Mouse (Mus musculus) lung, embryonic 16.5 days (tissue): ENCODE measurements at regions not wholly inside any gene's neighbourhood (a gene's known extent, or its start where the extent isn't known, plus 50 kb on each side); places are given as distances from the start of the nearest gene placed in this dataset.

Experiments
- ATAC-seq: fragments of 200-750 bp; cut with Nextera tagmentation; 2 replicates; pipeline ENCODE4 v1.8.0; 2017; ENCODE audit warnings: low read depth, mild to moderate bottlenecking, moderate library complexity
- H3K27ac ChIP-seq: fragments of 300-500 bp; sonication (generic); 2 replicates; pipeline ENCODE4 v1.5.1; 2014; ENCODE audit warnings: mild to moderate bottlenecking, control low read depth, low read length
- H3K27me3 ChIP-seq: fragments of 300-500 bp; sonication (generic); 2 replicates; pipeline ENCODE4 v1.6.1; 2014; ENCODE audit warnings: low read depth, low read length, mixed read lengths; ENCODE audit not compliant: control insufficient read depth, insufficient read depth
- H3K36me3 ChIP-seq: fragments of 300-500 bp; sonication (generic); 2 replicates; pipeline ENCODE4 v1.6.1; 2014; ENCODE audit warnings: low read length; ENCODE audit not compliant: control insufficient read depth, insufficient read depth
- H3K4me1 ChIP-seq: fragments of 300-500 bp; sonication (generic); replicated peaks from 2 replicates; pipeline ENCODE4 v1.6.1; 2014; ENCODE audit warnings: low read length, mixed read lengths; ENCODE audit not compliant: control insufficient read depth, insufficient read depth
- H3K4me2 ChIP-seq: fragments of 300-500 bp; sonication (generic); 2 replicates; pipeline ENCODE4 v1.6.1; 2014; ENCODE audit warnings: low read depth, low read length, control low read depth
- H3K4me3 ChIP-seq: fragments of 300-500 bp; sonication (generic); 2 replicates; pipeline ENCODE4 v1.5.1; 2014; ENCODE audit warnings: mild to moderate bottlenecking, low read length, control low read depth
- H3K9ac ChIP-seq: fragments of 300-500 bp; sonication (generic); 2 replicates; pipeline ENCODE4 v1.6.1; 2014; ENCODE audit warnings: low read length, control low read depth
- H3K9me3 ChIP-seq: fragments of 300-500 bp; sonication (generic); 2 replicates; pipeline ENCODE4 v1.6.1; 2016; ENCODE audit warnings: low read length; ENCODE audit not compliant: control insufficient read depth
- WGBS: fragments of 180-500 bp; shearing (Covaris S2); extraction: QIAGEN DNeasy Blood & Tissue Kit; methylation state at CpG from one replicate; pipeline ENCODE4 v1.1.7; 2014; 5-methylcytosine and 5-hydroxymethylcytosine counted together

DNA sequence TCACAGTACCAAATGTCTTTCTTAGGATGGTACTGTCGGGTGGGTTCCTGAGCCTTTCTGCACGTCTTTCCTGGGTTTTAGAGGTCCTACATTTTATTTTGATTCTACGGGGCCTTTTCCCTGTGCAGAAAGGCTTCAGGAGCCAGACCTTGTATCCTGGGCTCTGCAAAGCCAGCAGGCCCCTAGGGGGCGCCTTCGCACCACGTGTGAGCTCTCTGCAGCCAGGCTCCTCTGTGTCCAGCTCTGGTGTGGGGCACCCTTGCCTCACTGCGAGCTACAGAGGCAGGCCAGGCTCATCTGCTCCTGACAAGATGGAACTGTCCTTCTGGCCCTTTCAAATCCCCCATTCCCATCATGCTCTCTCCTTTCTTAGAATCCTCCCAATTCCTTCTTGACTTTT, 53.3 kb upstream of the Usp3 start:
- peak; percentile 93 for ATAC-seq
- Histone ChIP-seq H3K27me3 (no peaks in the 10 kb centered on the region), H3K9me3 (no peaks in the 10 kb centered on the region), H3K4me1 (peaks cover 3% of the 10 kb centered on the region), H3K36me3 (no peaks in the 10 kb centered on the region), H3K4me3 (no peak overlapping the region), H3K4me2 (no peak overlapping the region), H3K9ac (no peak overlapping the region), H3K27ac (no peak overlapping the region)
- WGBS: 15% methylated on average over 7 of the region's 7 CpGs

DNA sequence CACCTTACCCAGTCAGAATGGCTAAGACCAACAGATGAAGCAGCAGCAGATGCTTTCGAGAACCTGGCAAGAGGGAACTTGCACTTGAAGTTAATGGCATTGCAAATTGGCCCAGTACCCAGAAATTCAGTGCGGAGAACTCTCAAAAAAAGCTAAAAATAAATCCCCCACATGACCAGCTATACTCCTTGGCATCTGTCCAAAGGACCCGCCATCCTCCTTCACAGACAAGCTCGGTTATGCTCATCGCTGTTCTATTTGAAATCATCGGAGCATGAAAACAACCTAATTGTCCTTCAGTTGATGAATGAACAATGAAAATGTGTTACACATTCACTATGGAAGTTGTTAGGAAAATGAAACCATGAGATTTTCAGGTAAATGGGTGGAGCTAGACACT, 58.4 kb upstream of the Usp3 start:
- WGBS: 26% methylated on average over 6 of the region's 6 CpGs
- no peak overlapping the region for H3K27ac ChIP-seq
- no peaks in the 10 kb centered on the region for H3K9me3 ChIP-seq
- no peaks in the 10 kb centered on the region for H3K36me3 ChIP-seq
- H3K4me3 ChIP-seq: peak overlapping the region; percentile 16; the same call in 1 of the 2 replicates
- no peak overlapping the region for H3K9ac ChIP-seq
- H3K4me1 ChIP-seq: peaks cover 3% of the 10 kb centered on the region
- H3K4me2 ChIP-seq: 0 out of 2 replicates have a peak overlapping the region, but pooled peaks have one; percentile 18
- no peak for ATAC-seq
- H3K27me3 ChIP-seq: no peaks in the 10 kb centered on the region

DNA sequence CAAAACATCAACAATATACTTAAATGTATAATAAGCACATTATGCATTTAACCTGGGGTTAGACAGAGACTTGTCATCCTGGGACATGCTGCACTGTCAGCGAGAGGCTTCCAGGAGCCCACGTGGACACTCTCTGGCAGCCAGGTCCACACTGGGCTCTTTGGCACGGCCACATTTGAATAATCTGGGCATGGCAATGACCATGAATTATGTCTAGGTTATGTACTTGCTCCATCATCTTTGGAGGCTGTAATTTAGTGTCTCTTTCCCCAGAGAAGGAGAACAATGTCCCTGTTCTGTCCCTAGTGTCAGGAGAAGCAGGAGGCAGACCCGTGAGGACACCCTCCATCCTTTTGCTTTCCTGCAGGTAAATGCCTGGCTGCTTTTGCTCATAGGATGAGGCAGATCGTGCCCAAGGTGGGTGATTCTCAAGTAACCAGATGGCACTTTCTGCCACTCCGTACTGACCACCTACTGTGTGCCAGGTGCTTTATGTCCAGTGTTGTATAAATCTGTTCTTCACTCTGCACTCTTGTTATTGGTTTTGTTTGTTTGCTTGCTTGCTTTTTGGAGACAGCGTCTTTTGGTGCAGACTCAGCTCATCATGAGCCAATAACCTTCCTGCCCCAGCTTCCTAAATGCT, 56.2 kb upstream of the Car12 start:
- H3K4me3 ChIP-seq: no peak overlapping the region
- no peaks in the 10 kb centered on the region for H3K27me3 ChIP-seq
- no peaks in the 10 kb centered on the region for H3K9me3 ChIP-seq
- H3K36me3 ChIP-seq: no peaks in the 10 kb centered on the region
- H3K27ac ChIP-seq: no peak overlapping the region
- no peak overlapping the region for H3K9ac ChIP-seq
- no peak overlapping the region for H3K4me2 ChIP-seq
- WGBS: 77% methylated on average over 7 of the region's 7 CpGs
- no peaks in the 10 kb centered on the region for H3K4me1 ChIP-seq
- ATAC-seq: no peak

DNA sequence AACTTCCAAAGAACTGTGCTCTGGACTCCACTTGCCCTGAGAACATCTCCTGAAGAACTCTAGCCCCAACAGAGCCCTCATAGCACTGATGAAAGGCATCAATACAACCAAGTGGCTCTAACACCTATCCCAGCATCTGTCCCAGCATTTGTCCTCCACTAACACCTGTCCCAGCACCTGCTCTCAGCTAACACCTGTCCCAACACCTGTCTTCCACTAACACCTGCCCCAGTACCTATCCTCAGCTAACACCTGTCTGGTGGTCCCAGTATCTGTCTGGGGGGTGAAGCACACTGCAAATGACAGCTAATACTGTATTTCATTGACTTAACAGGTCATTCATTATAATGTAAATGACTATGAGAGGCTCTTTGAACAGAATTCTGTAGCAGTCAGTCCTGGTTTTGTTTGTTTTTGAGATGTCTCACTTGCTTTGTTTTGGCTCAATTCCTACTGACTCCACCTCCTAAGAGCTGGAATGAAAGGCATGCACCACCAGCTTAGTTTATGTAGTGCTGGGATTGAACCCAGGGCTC, 54.7 kb upstream of the Car12 start:
- Histone ChIP-seq H3K27ac (no peak overlapping the region), H3K4me3 (no peak overlapping the region), H3K4me2 (no peak overlapping the region), H3K9me3 (no peaks in the 10 kb centered on the region), H3K9ac (no peak overlapping the region), H3K36me3 (no peaks in the 10 kb centered on the region), H3K27me3 (no peaks in the 10 kb centered on the region), H3K4me1 (no peaks in the 10 kb centered on the region)
- ATAC-seq: no peak

DNA sequence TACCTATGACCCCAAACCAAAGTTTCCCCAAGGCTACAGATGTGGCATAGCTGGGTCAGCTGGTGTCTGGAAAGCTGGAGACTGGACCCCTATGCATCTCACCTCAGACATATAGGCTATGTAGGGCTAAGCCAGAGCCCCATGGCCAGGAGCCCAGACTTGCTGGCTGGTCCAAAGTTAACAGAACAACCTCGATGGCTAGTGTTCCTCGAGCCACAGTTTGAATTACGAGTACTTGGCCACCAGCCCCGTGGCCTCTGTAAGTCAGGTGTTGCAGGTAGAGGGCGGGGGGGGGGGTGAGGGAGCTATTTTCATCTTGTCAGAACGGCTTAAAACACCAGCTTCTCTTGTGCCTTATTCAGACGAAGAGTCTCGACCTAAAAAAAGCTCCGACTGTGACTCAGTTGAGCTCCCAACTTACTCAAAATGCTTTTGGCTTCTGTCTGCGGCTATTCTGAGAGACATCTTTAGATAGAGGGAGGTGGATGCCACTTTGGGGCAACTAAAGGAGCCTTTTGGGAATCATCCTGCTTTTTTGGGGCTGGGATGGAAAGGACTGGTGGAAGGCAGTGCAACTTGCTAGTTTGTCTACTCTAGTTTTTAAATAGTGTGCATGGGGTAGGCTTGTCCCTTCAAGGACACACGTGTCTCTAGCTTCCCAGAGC, 53.6 kb upstream of the Car12 start:
- Histone ChIP-seq H3K4me1 (no peaks in the 10 kb centered on the region), H3K27ac (no peak overlapping the region), H3K9ac (no peak overlapping the region), H3K4me2 (no peak overlapping the region), H3K27me3 (no peaks in the 10 kb centered on the region), H3K36me3 (no peaks in the 10 kb centered on the region), H3K9me3 (0 out of 2 replicates have a peak, but pooled peaks cover 3% of the 10 kb centered on the region), H3K4me3 (no peak overlapping the region)
- WGBS: 72% methylated on average over 11 of the region's 11 CpGs
- ATAC-seq: no peak

DNA sequence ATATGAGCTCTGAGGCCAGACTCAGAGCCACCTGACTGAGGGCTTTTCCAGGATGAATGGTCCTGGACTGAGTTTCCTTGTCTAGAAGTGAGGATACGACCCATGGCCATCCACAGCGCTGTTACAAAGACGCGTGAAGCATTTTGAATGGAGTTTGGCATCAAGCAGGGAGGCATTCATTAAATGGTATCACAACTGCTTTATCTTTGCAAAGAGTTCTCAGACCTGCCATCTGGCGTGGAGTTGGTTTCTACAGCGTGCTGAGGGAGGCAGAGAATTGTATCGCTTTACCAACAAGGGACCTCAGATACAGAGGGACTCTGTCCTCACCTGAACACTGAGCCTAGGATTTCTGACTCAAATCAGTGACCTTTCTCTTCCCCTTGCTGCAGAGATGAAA, 51.9 kb upstream of the Car12 start:
- Histone ChIP-seq H3K9me3 (0 out of 2 replicates have a peak, but pooled peaks cover 3% of the 10 kb centered on the region), H3K4me1 (peaks cover 3% of the 10 kb centered on the region; the same call in 1 of the 2 replicates), H3K4me3 (no peak overlapping the region), H3K4me2 (no peak overlapping the region), H3K27me3 (no peaks in the 10 kb centered on the region), H3K36me3 (no peaks in the 10 kb centered on the region), H3K27ac (no peak overlapping the region), H3K9ac (no peak overlapping the region)
- 76% methylated on average over 7 of the region's 7 CpGs for WGBS
- no peak for ATAC-seq

DNA sequence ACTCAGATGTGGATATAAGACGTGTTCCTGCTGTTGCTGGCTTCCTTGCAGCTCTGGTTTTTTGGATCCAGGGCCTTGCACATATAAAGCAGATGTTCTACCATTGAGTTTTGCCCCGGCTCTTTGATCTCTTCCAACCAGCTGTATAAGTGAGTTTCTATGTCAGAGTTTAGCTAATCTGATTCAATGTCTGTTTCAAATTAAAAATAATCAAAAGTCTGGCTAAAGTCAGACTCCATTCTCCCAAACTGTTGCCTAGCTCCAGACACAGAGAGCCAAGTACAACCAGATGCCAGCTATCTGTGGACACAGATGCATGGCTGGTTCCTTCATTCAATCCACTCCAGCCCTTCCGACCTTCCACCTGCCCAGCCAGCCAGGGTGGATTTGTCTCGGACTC, 51.0 kb upstream of the Car12 start:
- no peaks in the 10 kb centered on the region for H3K27me3 ChIP-seq
- no peak for ATAC-seq
- no peak overlapping the region for H3K9ac ChIP-seq
- 0 out of 2 replicates have a peak, but pooled peaks cover 3% of the 10 kb centered on the region for H3K9me3 ChIP-seq
- WGBS: 54% methylated on average over 4 of the region's 4 CpGs
- H3K4me3 ChIP-seq: no peak overlapping the region
- no peaks in the 10 kb centered on the region for H3K36me3 ChIP-seq
- H3K4me1 ChIP-seq: peaks cover 3% of the 10 kb centered on the region; the same call in 1 of the 2 replicates
- no peak overlapping the region for H3K27ac ChIP-seq
- no peak overlapping the region for H3K4me2 ChIP-seq
